Mouse (Mus musculus) hindbrain, embryonic 13.5 days (tissue): ENCODE data around the gene Cnbp. TPM values are rescaled to one million over a fixed set of nuclear protein-coding genes. Genes with fewer than 3 reads are reported as not detected.

Experiments
- ATAC-seq: fragments of 200-750 bp; cut with Nextera tagmentation; 2 replicates; pipeline ENCODE4 v1.8.0; 2017; ENCODE audit warnings: moderate TSS enrichment; ENCODE audit not compliant: low FRiP score
- H3K27ac ChIP-seq: fragments of 300-500 bp; sonication (generic); 2 replicates; pipeline ENCODE4 v1.5.1; 2015; ENCODE audit warnings: inconsistent platforms, mild to moderate bottlenecking, moderate library complexity
- H3K27me3 ChIP-seq: fragments of 300-500 bp; sonication (generic); 2 replicates; pipeline ENCODE4 v1.6.1; 2015; ENCODE audit warnings: mild to moderate bottlenecking, inconsistent platforms
- H3K36me3 ChIP-seq: fragments of 300-500 bp; sonication (generic); 2 replicates; pipeline ENCODE4 v1.6.1; 2015; ENCODE audit warnings: mild to moderate bottlenecking, inconsistent platforms
- H3K4me1 ChIP-seq: fragments of 300-500 bp; sonication (generic); replicated peaks from 2 replicates; pipeline ENCODE4 v1.6.1; 2015; ENCODE audit warnings: inconsistent platforms
- H3K4me2 ChIP-seq: fragments of 300-500 bp; sonication (generic); 2 replicates; pipeline ENCODE4 v1.6.1; 2015; ENCODE audit warnings: inconsistent platforms, mild to moderate bottlenecking, moderate library complexity
- H3K4me3 ChIP-seq: fragments of 300-500 bp; sonication (generic); 2 replicates; pipeline ENCODE4 v1.5.1; 2015; ENCODE audit warnings: mild to moderate bottlenecking, inconsistent platforms
- H3K9ac ChIP-seq: fragments of 300-500 bp; sonication (generic); 2 replicates; pipeline ENCODE4 v1.6.1; 2015; ENCODE audit warnings: mild to moderate bottlenecking, inconsistent platforms
- H3K9me3 ChIP-seq: fragments of 300-500 bp; sonication (generic); 2 replicates; pipeline ENCODE4 v1.6.1; 2016; ENCODE audit warnings: inconsistent platforms
- WGBS: fragments of 180-500 bp; shearing (Covaris S2); methylation state at CpG from one replicate; pipeline ENCODE4 v1.1.7; 2015; 5-methylcytosine and 5-hydroxymethylcytosine counted together
- polyA plus RNA-seq: library from polyadenylated mRNA; unstranded; fragments of >200 nt; fragmentation: Nextera tagmentation; extraction: Ambion mirVana; gene quantifications from 2 replicates; pipeline ENCODE4 v1.2.1, GENCODE M21; 2015

Cnbp gene
- polyA plus RNA-seq = 599 and 604 TPM in 2 replicates

DNA sequence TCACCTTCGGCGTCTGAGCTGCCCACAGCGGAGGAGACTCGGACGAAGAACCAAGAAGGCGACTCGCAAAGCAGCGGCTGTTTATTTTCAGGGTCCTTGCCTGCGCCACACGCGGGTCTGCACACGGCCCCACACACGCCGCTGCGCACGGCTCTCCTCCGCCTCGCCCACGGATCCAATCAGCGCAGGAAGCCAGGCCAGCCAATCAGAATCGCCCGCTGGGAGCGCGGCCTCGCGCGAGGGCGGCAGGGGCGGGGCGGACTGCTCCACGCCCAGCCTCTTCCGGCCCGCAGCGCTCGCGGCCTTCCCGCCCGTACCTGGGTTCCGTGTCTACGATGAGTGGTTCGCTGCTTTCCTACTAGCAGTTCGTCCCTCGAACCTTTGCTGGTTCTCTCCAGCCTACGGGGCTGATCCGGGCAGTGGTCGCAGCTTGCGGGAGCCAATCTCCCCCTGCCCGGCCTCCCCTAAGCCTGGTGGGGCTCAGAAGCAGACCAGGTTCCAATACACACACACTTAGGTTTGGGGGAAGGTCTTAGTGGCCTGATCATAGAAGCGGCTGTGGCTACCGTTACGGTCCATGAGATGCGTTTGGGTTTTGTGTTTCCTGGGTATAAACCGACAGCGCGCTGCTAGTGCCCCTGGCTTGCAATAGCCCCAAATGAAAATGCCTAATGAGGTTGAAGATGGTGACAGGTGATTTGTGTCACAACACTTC is at the start of gene Cnbp:
Gene Cnbp (minus strand): TSS at position 207 of the 715 bp plus-strand sequence.
- ATAC-seq = peak; percentile 98
- H3K27me3 ChIP-seq = no peaks in the 10 kb centered on the region
- under 1% methylated on average over 53 of the region's 55 CpGs for WGBS

GRCm38 (mm10) chr6:87898028-87898427 is 47.1 kb upstream of the Cnbp start:
- Histone ChIP-seq H3K4me2 (no peak overlapping the region), H3K9ac (no peak overlapping the region), H3K4me3 (no peak overlapping the region), H3K36me3 (peaks cover 98% of the 10 kb centered on the region), H3K4me1 (no peaks in the 10 kb centered on the region), H3K27ac (no peak overlapping the region), H3K9me3 (no peaks in the 10 kb centered on the region), H3K27me3 (no peaks in the 10 kb centered on the region)
- ATAC-seq = no peak
- WGBS = 96% methylated on average over 10 of the region's 10 CpGs

More for the DNA sequence above, at the start of gene Cnbp:
- H3K4me2 ChIP-seq = peak within 1 kb of the TSS; percentile 90
- H3K36me3 ChIP-seq = no peaks in the 10 kb centered on the region
- H3K9me3 ChIP-seq = no peaks in the 10 kb centered on the region
- H3K9ac ChIP-seq = peak within 1 kb of the TSS; percentile 99
- peak within 1 kb of the TSS; percentile 95 for H3K27ac ChIP-seq
- H3K4me3 ChIP-seq = peak within 1 kb of the TSS; percentile 99
- H3K4me1 ChIP-seq = peaks cover 30% of the 10 kb centered on the region

DNA sequence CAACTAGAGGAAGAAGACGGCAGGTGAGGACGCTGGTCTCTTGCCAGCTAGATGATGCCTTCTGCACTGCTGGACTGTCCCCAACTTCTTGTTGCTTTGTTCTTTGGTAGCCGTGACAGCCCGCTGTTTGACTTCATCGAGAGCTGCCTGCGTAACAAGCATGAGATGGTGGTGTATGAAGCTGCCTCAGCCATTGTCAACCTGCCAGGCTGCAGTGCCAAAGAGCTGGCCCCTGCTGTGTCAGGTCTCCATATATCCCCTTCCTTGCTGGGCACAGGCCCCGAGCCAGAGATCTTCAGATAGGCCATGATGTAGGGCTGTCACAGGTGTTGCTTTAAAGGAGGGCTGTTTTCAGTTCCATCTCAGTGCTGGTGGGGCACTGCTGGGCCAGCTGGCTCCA is 43.0 kb upstream of the Cnbp start:
- Histone ChIP-seq H3K27ac (no peak overlapping the region), H3K9me3 (no peaks in the 10 kb centered on the region), H3K27me3 (no peaks in the 10 kb centered on the region), H3K4me1 (peaks cover 2% of the 10 kb centered on the region), H3K4me2 (no peak overlapping the region), H3K4me3 (no peak overlapping the region), H3K36me3 (peaks cover 95% of the 10 kb centered on the region), H3K9ac (no peak overlapping the region)
- 83% methylated on average over 7 of the region's 7 CpGs for WGBS
- no peak for ATAC-seq

DNA sequence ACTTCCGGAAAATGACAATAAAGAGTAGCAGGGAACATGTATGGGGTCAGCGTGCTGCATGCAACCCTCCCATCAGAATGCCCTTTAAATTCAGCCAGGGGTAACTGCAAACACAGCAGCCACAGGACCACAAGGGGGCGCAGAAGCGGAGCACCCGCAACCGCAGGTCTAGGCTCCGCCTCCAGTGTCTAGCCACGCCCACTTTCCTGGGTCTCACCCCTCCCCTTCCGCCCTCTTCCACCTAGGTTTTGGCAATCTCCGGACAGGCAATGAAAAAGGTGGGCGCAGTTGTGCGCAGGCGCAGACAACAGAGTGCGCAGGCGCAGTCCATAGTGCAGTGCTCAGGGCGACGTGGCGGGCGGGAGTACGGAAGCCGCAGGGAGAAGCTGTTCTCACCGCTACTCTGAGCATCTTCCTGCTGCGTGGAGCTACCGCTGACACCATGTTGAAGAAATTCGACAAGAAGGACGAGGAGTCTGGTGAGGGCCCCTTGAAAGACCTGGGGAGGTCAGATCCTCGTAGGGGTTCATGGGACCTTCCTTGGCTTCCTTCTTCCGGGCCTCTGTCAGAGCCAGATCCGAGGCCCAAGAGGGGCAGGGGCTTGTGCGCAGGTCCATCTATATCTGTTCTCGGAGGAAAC is 36.8 kb upstream of the Cnbp start, which contains the start of gene Copg1:
Gene Copg1 (plus strand): TSS at position 221 of the 640 bp plus-strand sequence.
- Histone ChIP-seq H3K4me2 (peak within 1 kb of the TSS; percentile 80), H3K36me3 (peaks cover 35% of the 10 kb centered on the region), H3K9me3 (no peaks in the 10 kb centered on the region), H3K4me1 (peaks cover 13% of the 10 kb centered on the region), H3K27ac (peak within 1 kb of the TSS; percentile 87), H3K4me3 (peak within 1 kb of the TSS; percentile 85), H3K27me3 (no peaks in the 10 kb centered on the region), H3K9ac (peak within 1 kb of the TSS; percentile 93)
- ATAC-seq = peak; percentile 93
- under 1% methylated on average over 31 of the region's 31 CpGs for WGBS

GRCm38 (mm10) chr6:87886721-87887120 is 35.8 kb upstream of the Cnbp start:
- Histone ChIP-seq H3K4me2 (no peak overlapping the region), H3K4me3 (no peak overlapping the region), H3K9me3 (no peaks in the 10 kb centered on the region), H3K27me3 (no peaks in the 10 kb centered on the region), H3K36me3 (peaks cover 25% of the 10 kb centered on the region), H3K27ac (no peak overlapping the region), H3K9ac (no peak overlapping the region), H3K4me1 (peaks cover 13% of the 10 kb centered on the region)
- ATAC-seq = no peak
- WGBS = 87% methylated on average over 1 of the region's 1 CpGs

- no peak overlapping the region for H3K4me2 ChIP-seq
- no peak for ATAC-seq
- no peak overlapping the region for H3K4me3 ChIP-seq
- H3K9me3 ChIP-seq = no peaks in the 10 kb centered on the region
- no peaks in the 10 kb centered on the region for H3K36me3 ChIP-seq
- WGBS = 54% methylated on average over 4 of the region's 4 CpGs
- 0 out of 2 replicates have a peak, but pooled peaks cover 3% of the 10 kb centered on the region for H3K4me1 ChIP-seq
- H3K27me3 ChIP-seq = no peaks in the 10 kb centered on the region
- H3K27ac ChIP-seq = no peak overlapping the region
- H3K9ac ChIP-seq = no peak overlapping the region
Observed at GRCm38 (mm10) chr6:87882816-87883215, 31.9 kb upstream of the Cnbp start.

GRCm38 (mm10) chr6:87882221-87882620 is 31.3 kb upstream of the Cnbp start:
- no peaks in the 10 kb centered on the region for H3K27me3 ChIP-seq
- no peak overlapping the region for H3K9ac ChIP-seq
- H3K9me3 ChIP-seq = no peaks in the 10 kb centered on the region
- H3K36me3 ChIP-seq = no peaks in the 10 kb centered on the region
- 78% methylated on average over 3 of the region's 3 CpGs for WGBS
- H3K4me1 ChIP-seq = 0 out of 2 replicates have a peak, but pooled peaks cover under 1% of the 10 kb centered on the region
- no peak overlapping the region for H3K4me3 ChIP-seq
- no peak overlapping the region for H3K27ac ChIP-seq
- no peak for ATAC-seq
- H3K4me2 ChIP-seq = no peak overlapping the region

- no peak overlapping the region for H3K4me3 ChIP-seq
- 74% methylated on average over 3 of the region's 3 CpGs for WGBS
- H3K27ac ChIP-seq = no peak overlapping the region
- no peaks in the 10 kb centered on the region for H3K27me3 ChIP-seq
- H3K9me3 ChIP-seq = no peaks in the 10 kb centered on the region
- no peak overlapping the region for H3K9ac ChIP-seq
- H3K4me2 ChIP-seq = no peak overlapping the region
- H3K36me3 ChIP-seq = no peaks in the 10 kb centered on the region
- ATAC-seq = no peak
- H3K4me1 ChIP-seq = no peaks in the 10 kb centered on the region
Observed at GRCm38 (mm10) chr6:87879628-87880027, 28.7 kb upstream of the Cnbp start.

DNA sequence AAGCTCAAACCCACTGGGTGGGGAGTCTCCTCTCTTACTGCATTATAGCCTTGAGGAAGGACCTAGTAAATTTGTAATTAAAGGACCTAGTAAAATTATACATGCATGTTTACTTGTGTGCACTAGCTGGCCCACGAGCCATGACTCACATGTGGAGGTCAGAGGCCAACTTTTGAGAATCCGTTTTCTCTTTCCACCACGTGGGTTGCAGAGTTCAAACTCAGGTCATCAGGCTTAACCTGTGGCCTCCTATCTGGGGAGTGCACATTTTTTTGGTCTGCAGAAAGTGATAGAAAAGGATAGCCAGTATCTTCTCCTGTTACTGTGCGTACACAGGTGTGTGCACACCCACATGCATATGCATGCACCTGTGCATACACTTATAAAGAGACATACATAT is 28.1 kb upstream of the Cnbp start:
- no peak for ATAC-seq
- Histone ChIP-seq H3K27me3 (no peaks in the 10 kb centered on the region), H3K9ac (no peak overlapping the region), H3K27ac (no peak overlapping the region), H3K4me2 (no peak overlapping the region), H3K4me3 (no peak overlapping the region), H3K36me3 (no peaks in the 10 kb centered on the region), H3K9me3 (0 out of 2 replicates have a peak, but pooled peaks cover 3% of the 10 kb centered on the region), H3K4me1 (no peaks in the 10 kb centered on the region)
- 51% methylated on average over 4 of the region's 4 CpGs for WGBS

DNA sequence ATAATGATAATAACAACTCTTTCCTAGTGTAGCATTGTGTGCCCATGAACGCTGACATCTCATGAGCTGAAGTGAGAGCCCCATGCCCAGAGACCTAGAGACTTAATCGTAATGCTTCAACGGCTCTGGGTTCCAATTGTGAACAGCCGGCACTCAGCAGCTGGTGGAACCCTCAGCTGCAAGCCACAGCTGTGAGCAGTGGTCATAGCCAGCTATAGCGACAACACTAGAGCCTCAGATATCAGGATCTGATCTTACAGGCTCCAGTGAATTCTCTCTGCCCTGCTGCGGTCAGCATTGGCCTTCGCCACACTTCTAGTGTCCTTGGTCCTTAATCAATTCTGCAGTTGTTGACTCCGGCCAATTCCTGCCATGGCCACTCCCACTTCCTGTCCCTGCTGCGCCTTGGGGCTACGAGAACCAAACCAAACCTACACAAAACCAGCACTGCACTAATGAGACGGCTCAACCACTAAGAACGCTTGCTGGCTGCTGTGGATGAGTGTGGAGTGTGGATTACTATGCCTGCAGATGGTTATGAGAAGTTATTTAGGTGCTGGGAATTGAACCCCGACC is 25.2 kb upstream of the Cnbp start:
- H3K4me2 ChIP-seq = no peak overlapping the region
- ATAC-seq = no peak
- no peak overlapping the region for H3K4me3 ChIP-seq
- H3K27ac ChIP-seq = no peak overlapping the region
- H3K36me3 ChIP-seq = no peaks in the 10 kb centered on the region
- H3K9ac ChIP-seq = no peak overlapping the region
- WGBS = 83% methylated on average over 13 of the region's 13 CpGs
- H3K27me3 ChIP-seq = no peaks in the 10 kb centered on the region
- H3K9me3 ChIP-seq = 0 out of 2 replicates have a peak, but pooled peaks cover 3% of the 10 kb centered on the region
- H3K4me1 ChIP-seq = no peaks in the 10 kb centered on the region

DNA sequence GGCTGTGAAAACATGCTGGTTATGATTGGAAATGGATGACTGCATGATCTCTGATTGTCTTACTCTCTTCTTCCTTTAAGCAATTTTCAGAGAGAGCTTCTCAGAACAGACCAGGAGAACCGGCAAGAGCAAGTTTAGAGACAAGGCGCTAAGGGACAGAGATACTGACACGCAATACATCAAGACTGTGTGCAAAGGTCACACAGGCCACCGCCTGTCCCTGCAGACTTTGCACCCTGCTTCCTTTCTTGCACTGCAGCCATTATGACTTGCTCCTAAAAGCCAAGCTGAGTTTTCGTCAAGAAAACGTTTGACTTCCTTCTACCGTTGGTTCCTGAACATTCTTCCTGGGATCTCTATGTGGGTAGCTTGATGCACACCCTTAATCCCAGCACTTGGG is 24.7 kb upstream of the Cnbp start:
- Histone ChIP-seq H3K9ac (no peak overlapping the region), H3K4me2 (no peak overlapping the region), H3K27me3 (no peaks in the 10 kb centered on the region), H3K4me1 (no peaks in the 10 kb centered on the region), H3K4me3 (no peak overlapping the region), H3K36me3 (no peaks in the 10 kb centered on the region), H3K9me3 (0 out of 2 replicates have a peak, but pooled peaks cover 3% of the 10 kb centered on the region), H3K27ac (no peak overlapping the region)
- no peak for ATAC-seq
- 88% methylated on average over 7 of the region's 7 CpGs for WGBS

DNA sequence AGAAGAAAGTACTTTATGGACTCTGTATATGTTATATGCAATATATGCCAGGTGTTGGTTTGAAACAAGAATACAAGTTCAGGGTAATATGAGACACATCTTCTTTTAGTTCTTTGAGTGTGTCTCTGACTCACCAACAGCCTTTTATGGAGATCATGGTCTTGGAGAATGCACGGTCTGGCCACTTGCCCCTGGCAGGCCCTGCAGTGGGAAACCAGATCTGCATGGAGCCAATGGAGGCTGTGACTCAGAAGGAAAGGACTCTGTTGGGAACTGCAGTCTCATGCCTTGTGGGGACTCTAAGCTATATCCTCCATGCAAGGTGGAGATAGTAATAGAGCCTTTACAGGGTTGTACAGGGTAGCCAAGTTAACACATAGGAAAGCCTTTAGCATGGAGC is 24.2 kb upstream of the Cnbp start:
- WGBS = 92% methylated on average over 1 of the region's 1 CpGs
- Histone ChIP-seq H3K4me3 (no peak overlapping the region), H3K36me3 (no peaks in the 10 kb centered on the region), H3K27ac (no peak overlapping the region), H3K9ac (no peak overlapping the region), H3K4me2 (no peak overlapping the region), H3K4me1 (no peaks in the 10 kb centered on the region), H3K9me3 (0 out of 2 replicates have a peak, but pooled peaks cover 3% of the 10 kb centered on the region), H3K27me3 (no peaks in the 10 kb centered on the region)
- ATAC-seq = no peak
